In the genomic region with DNA sequence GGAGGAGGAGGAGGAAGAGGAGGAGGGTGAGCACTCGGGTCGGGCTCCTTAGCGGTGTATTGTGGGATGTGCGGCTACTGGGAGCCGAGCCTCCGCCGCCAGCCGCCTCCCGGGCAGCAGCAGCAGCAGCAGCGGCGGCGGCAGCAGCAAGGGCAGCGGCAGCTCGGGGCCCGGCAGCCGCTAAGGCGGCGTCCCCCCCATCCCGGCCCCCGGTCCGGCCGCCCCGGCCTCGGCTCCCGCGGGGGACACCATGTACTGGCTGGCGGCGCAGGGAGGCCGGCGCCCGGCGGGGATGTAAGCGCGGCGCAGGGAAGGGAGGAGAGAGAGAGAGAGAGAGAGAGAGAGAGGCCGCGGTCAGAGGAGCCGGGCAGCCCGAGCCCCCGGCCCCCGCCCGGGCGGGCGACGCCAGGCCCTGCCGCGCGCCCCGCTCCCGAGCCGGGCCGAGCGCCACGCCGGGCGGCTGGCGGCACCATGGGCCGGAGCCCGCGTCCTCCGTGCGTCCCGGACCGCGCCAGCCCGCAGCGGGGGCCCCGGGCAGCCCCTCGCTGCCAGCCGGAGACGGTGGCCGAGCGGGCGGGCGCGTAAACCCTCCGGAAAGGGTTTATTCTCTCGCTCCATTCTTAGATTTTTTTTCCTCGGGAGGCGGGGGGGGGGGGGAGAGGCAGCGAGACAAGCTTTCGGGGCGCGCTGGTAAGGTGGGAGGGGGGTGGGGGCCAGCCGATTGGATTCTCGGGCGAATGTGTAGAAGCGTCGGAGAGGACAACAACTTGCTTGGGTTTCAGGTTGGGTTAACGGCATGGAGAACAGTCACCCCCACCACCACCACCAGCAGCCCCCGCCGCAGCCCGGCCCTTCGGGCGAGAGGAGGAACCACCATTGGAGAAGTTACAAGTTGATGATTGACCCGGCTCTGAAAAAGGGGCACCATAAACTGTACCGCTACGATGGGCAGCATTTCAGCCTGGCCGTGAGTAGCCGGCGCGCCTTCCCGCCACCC, we compare ENCODE assay signal across 8 mouse cellular contexts. TPM values are rescaled to one million over a fixed set of nuclear protein-coding genes. Genes with fewer than 3 reads are reported as not detected.
DNase-seq lines count a peak whose midpoint lies in the region; ATAC-seq and TF ChIP-seq lines count a peak whose summit lies in the region.

A gene (plus strand): TSS at position 33 of the 997 bp plus-strand sequence.

- TF ChIP-seq CTCF in liver, adult 2 months (IDR thresholded peaks at IDR 0.05; ENCODE audit: low read depth, low read length): no peak

- no peak for ATAC-seq in intestine, embryonic 16.5 days
- 0 out of 2 replicates have a peak, but pooled peaks have one; percentile 3 for ATAC-seq in neural tube, embryonic 12.5 days (ENCODE audit: low FRiP score, low read depth)

- 0 out of 2 replicates have a peak, but pooled peaks have one; percentile 17 for TF ChIP-seq POLR2A in liver, adult 2 months (IDR thresholded peaks at IDR 0.05; ENCODE audit: extremely low read depth, insufficient read depth, low read length)

- peaks cover 2% of the 10 kb centered on the region; the same call in 1 of the 2 replicates for H3K36me3 ChIP-seq in intestine, embryonic 16.5 days (ENCODE audit: control insufficient read depth, insufficient read depth, low read length)
- peaks cover 4% of the 10 kb centered on the region; the same call in 1 of the 2 replicates for H3K36me3 ChIP-seq in liver, adult 2 months (ENCODE audit: control insufficient read depth, insufficient read depth, low read length)
- peaks cover 19% of the 10 kb centered on the region for H3K36me3 ChIP-seq in neural tube, embryonic 12.5 days

- peak within 1 kb of the TSS; percentile 92 for H3K4me2 ChIP-seq in intestine, embryonic 16.5 days (ENCODE audit: low read depth, low read length)
- H3K4me2 ChIP-seq in neural tube, embryonic 12.5 days (replicated peaks): peak within 1 kb of the TSS; percentile 100

- H3K27me3 ChIP-seq in intestine, embryonic 16.5 days (replicated peaks; ENCODE audit: control insufficient read depth, insufficient read depth, low read length): no peaks in the 10 kb centered on the region
- H3K27me3 ChIP-seq in liver, adult 2 months (ENCODE audit: control insufficient read depth, insufficient read depth, low read length): no peaks in the 10 kb centered on the region
- no peaks in the 10 kb centered on the region for H3K27me3 ChIP-seq in neural tube, embryonic 12.5 days (replicated peaks)

- peak within 1 kb of the TSS; percentile 98 for H3K27ac ChIP-seq in intestine, embryonic 16.5 days (ENCODE audit: low read length)
- peak within 1 kb of the TSS; percentile 95 for H3K27ac ChIP-seq in liver, adult 2 months (replicated peaks; ENCODE audit: insufficient read depth, low read depth, low read length)
- H3K27ac ChIP-seq in neural tube, embryonic 12.5 days: peak within 1 kb of the TSS; percentile 98

- peaks cover 29% of the 10 kb centered on the region for H3K4me1 ChIP-seq in intestine, embryonic 16.5 days (ENCODE audit: control insufficient read depth, insufficient read depth, low read length)
- H3K4me1 ChIP-seq in liver, adult 2 months (ENCODE audit: control insufficient read depth, insufficient read depth, low read length): peaks cover 13% of the 10 kb centered on the region
- H3K4me1 ChIP-seq in neural tube, embryonic 12.5 days: peaks cover 37% of the 10 kb centered on the region

- WGBS in intestine, embryonic 16.5 days: under 1% methylated on average over 94 of the region's 103 CpGs
- 1% methylated on average over 82 of the region's 103 CpGs for WGBS in liver, adult 2 months
- under 1% methylated on average over 73 of the region's 103 CpGs for WGBS in neural tube, embryonic 12.5 days

- peak within 1 kb of the TSS; percentile 88 for H3K4me3 ChIP-seq in intestine, embryonic 16.5 days (ENCODE audit: low read length)
- peak within 1 kb of the TSS; percentile 89 for H3K4me3 ChIP-seq in liver, adult 2 months (ENCODE audit: insufficient read depth, low read depth, low read length)
- H3K4me3 ChIP-seq in neural tube, embryonic 12.5 days: peak within 1 kb of the TSS; percentile 99

- H3K9ac ChIP-seq in intestine, embryonic 16.5 days (ENCODE audit: low read depth, low read length): peak within 1 kb of the TSS; percentile 99
- peak within 1 kb of the TSS; percentile 98 for H3K9ac ChIP-seq in liver, adult 2 months (ENCODE audit: low read depth, low read length)
- H3K9ac ChIP-seq in neural tube, embryonic 12.5 days: peak within 1 kb of the TSS; percentile 100

- peaks cover 13% of the 10 kb centered on the region; the same call in 1 of the 2 replicates for H3K79me2 ChIP-seq in liver, adult 2 months (ENCODE audit: control insufficient read depth, insufficient read depth, low read length)

- no peaks in the 10 kb centered on the region for H3K9me3 ChIP-seq in intestine, embryonic 16.5 days (ENCODE audit: control insufficient read depth, low read length)
- no peaks in the 10 kb centered on the region for H3K9me3 ChIP-seq in neural tube, embryonic 12.5 days

- peak; percentile 62 for DNase-seq in urinary bladder, postnatal 14 days (ENCODE audit: low spot score)
- DNase-seq in urinary bladder, postnatal 4 days (ENCODE audit: low spot score in 2 of 2): no peak
- DNase-seq in cerebellum, postnatal 10 days: peak; percentile 70
- peak; percentile 66 for DNase-seq in gastrocnemius, postnatal 25 days
- peak; percentile 54 for DNase-seq in liver, adult 2 months (ENCODE audit: extremely low read depth, low read depth, low spot score)
- no peak for DNase-seq in natural killer cell, adult 2 months (ENCODE audit: low spot score in 2 of 2)

RNA-seq across cellular contexts. Expression of the gene that starts here (rescaled TPM):
- total RNA-seq in gastrocnemius, postnatal 25 days (2021): 1 to 10 TPM; 8.1 to 9.6 TPM
- polyA plus RNA-seq in intestine, embryonic 16.5 days (2015; fragmentation: Nextera tagmentation; extraction: Ambion mirVana): 6.6 and 6.9 TPM in 2 replicates
- 1.8 and 3.8 TPM in 2 replicates for total RNA-seq in liver, adult 2 months (2014; rRNA removed)
- polyA plus RNA-seq in liver, adult 2 months (2012; rRNA removed): 6.0 and 7.2 TPM in 2 replicates
- polyA plus RNA-seq in neural tube, embryonic 12.5 days (2016; fragmentation: Nextera tagmentation; extraction: Ambion mirVana): 12.9 and 13.0 TPM in 2 replicates

Comparison
In these comparisons a context has a peak if more than half of its experiments do, and no peak if none do; other contexts are left out.
1. DNase-seq: peak in urinary bladder, postnatal 14 days (single experiment), cerebellum, postnatal 10 days (2 of 2), gastrocnemius, postnatal 25 days (single experiment) and liver, adult 2 months (single experiment); none in urinary bladder, postnatal 4 days (0 of 2) and natural killer cell, adult 2 months (0 of 2).
2. Peak in every context shown above with its lines, with median percentiles within 50 percentile points of each other: H3K27ac ChIP-seq, H3K4me3 ChIP-seq and H3K9ac ChIP-seq.